Comparison of ENCODE assay signal across 8 mouse cellular contexts in genomic region chr4:155992906-155993547, GRCm38 (mm10). TPM values are rescaled to one million over a fixed set of nuclear protein-coding genes. Genes with fewer than 3 reads are reported as not detected.
DNase-seq lines count a peak whose midpoint lies in the region; ATAC-seq lines count a peak whose summit lies in the region.

No protein-coding gene starts in this region.

- no peaks in the 10 kb centered on the region for H3K4me1 ChIP-seq in embryonic facial prominence, embryonic 11.5 days (ENCODE audit: control insufficient read depth, insufficient read depth, low read length)
- H3K4me1 ChIP-seq in limb, embryonic 11.5 days (ENCODE audit: control insufficient read depth, insufficient read depth, low read length), result peaks cover 13% of the 10 kb centered on the region; the same call in 1 of the 2 replicates
- peaks cover 37% of the 10 kb centered on the region for H3K4me1 ChIP-seq in midbrain, embryonic 13.5 days (replicated peaks)

- H3K4me2 ChIP-seq in embryonic facial prominence, embryonic 11.5 days (ENCODE audit: low read depth, low read length), result peak overlapping the region; percentile 43
- H3K4me2 ChIP-seq in limb, embryonic 11.5 days (ENCODE audit: low read depth, severe bottlenecking), result peak overlapping the region; percentile 71
- H3K4me2 ChIP-seq in midbrain, embryonic 13.5 days (replicated peaks), result peak overlapping the region; percentile 83

- peak overlapping the region; percentile 74 for H3K4me3 ChIP-seq in embryonic facial prominence, embryonic 11.5 days (ENCODE audit: low read depth, low read length)
- H3K4me3 ChIP-seq in limb, embryonic 11.5 days (ENCODE audit: low read depth, low read length), result peak overlapping the region; percentile 93
- H3K4me3 ChIP-seq in midbrain, embryonic 13.5 days (replicated peaks), result peak overlapping the region; percentile 89

- H3K27ac ChIP-seq in embryonic facial prominence, embryonic 11.5 days (replicated peaks; ENCODE audit: low read depth, low read length), result peak overlapping the region; percentile 80
- H3K27ac ChIP-seq in limb, embryonic 11.5 days (replicated peaks; ENCODE audit: low read depth, low read length), result peak overlapping the region; percentile 77
- peak overlapping the region; percentile 94 for H3K27ac ChIP-seq in midbrain, embryonic 13.5 days

- DNase-seq in 3T3-L1 (ENCODE audit: low read depth, low spot score), result peak; percentile 94
- DNase-seq in adrenal gland, postnatal 25 days, result peak; percentile 94
- DNase-seq in embryonic facial prominence, embryonic 11.5 days (ENCODE audit: low spot score), result peak; percentile 97
- peak; percentile 96 to 100 for DNase-seq in heart, adult 18-20 months
- DNase-seq in kidney, adult 18-20 months, result peak; percentile 100
- peak; percentile 96 for DNase-seq in limb, embryonic 11.5 days (ENCODE audit: low spot score)
- DNase-seq in spleen, postnatal 14 days (ENCODE audit: low spot score in 2 of 2), result peak; percentile 92 to 96

- peak; percentile 80 for ATAC-seq in embryonic facial prominence, embryonic 11.5 days (replicated peaks; ENCODE audit: insufficient number of reproducible peaks, low FRiP score, low TSS enrichment, low read depth)
- peak; percentile 82 for ATAC-seq in limb, embryonic 11.5 days (ENCODE audit: insufficient number of reproducible peaks, low FRiP score, low TSS enrichment, low read depth)
- ATAC-seq in midbrain, embryonic 13.5 days, result peak; percentile 86

- no peaks in the 10 kb centered on the region for H3K27me3 ChIP-seq in embryonic facial prominence, embryonic 11.5 days (ENCODE audit: control insufficient read depth, insufficient read depth, low read length)
- no peaks in the 10 kb centered on the region for H3K27me3 ChIP-seq in limb, embryonic 11.5 days (ENCODE audit: control insufficient read depth, insufficient read depth, low read length)
- H3K27me3 ChIP-seq in midbrain, embryonic 13.5 days, result no peaks in the 10 kb centered on the region

- H3K9me3 ChIP-seq in embryonic facial prominence, embryonic 11.5 days (replicated peaks; ENCODE audit: control insufficient read depth, low read length), result no peaks in the 10 kb centered on the region
- no peaks in the 10 kb centered on the region for H3K9me3 ChIP-seq in limb, embryonic 11.5 days (ENCODE audit: control insufficient read depth, low read length)
- no peaks in the 10 kb centered on the region for H3K9me3 ChIP-seq in midbrain, embryonic 13.5 days

- under 1% methylated on average over 70 of the region's 70 CpGs for WGBS in embryonic facial prominence, embryonic 11.5 days
- WGBS in limb, embryonic 11.5 days, result under 1% methylated on average over 70 of the region's 70 CpGs
- under 1% methylated on average over 70 of the region's 70 CpGs for WGBS in midbrain, embryonic 13.5 days

- H3K9ac ChIP-seq in embryonic facial prominence, embryonic 11.5 days (replicated peaks; ENCODE audit: low read length), result peak overlapping the region; percentile 88
- H3K9ac ChIP-seq in limb, embryonic 11.5 days (ENCODE audit: low read length), result peak overlapping the region; percentile 90
- H3K9ac ChIP-seq in midbrain, embryonic 13.5 days (replicated peaks), result peak overlapping the region; percentile 85

- H3K36me3 ChIP-seq in embryonic facial prominence, embryonic 11.5 days (replicated peaks; ENCODE audit: control insufficient read depth, insufficient read depth, low read depth, low read length), result no peaks in the 10 kb centered on the region; the same call in 1 of the 2 replicates
- peaks cover 7% of the 10 kb centered on the region for H3K36me3 ChIP-seq in limb, embryonic 11.5 days (ENCODE audit: control insufficient read depth, insufficient read depth, low read length)
- peaks cover 27% of the 10 kb centered on the region for H3K36me3 ChIP-seq in midbrain, embryonic 13.5 days

RNA-seq across cellular contexts. Expression of gene Sdf4, which starts 0.4 kb away (rescaled TPM):
- 248 and 275 TPM in 2 replicates for total RNA-seq in adrenal gland, postnatal 25 days (2021)
- 137 and 150 TPM in 2 replicates for polyA plus RNA-seq in embryonic facial prominence, embryonic 11.5 days (2014; fragmentation: Nextera tagmentation; extraction: Ambion mirVana)
- total RNA-seq in heart, adult 18-20 months (2021), result 10 to 100 TPM; 82.1 to 89.0 TPM
- 131 and 142 TPM in 2 replicates for polyA plus RNA-seq in limb, embryonic 11.5 days (2014; fragmentation: Nextera tagmentation; extraction: Ambion mirVana)
- 125 and 128 TPM in 2 replicates for polyA plus RNA-seq in midbrain, embryonic 13.5 days (2015; fragmentation: Nextera tagmentation; extraction: Ambion mirVana)

RNA-seq across cellular contexts. Expression of gene B3galt6, which starts 0.6 kb away (rescaled TPM):
- total RNA-seq in adrenal gland, postnatal 25 days (2021), result 6.6 and 9.7 TPM in 2 replicates
- polyA plus RNA-seq in embryonic facial prominence, embryonic 11.5 days (2014; fragmentation: Nextera tagmentation; extraction: Ambion mirVana), result 17.8 and 18.9 TPM in 2 replicates
- total RNA-seq in heart, adult 18-20 months (2021), result 1 to 10 TPM; 2.7 to 3.1 TPM
- polyA plus RNA-seq in limb, embryonic 11.5 days (2014; fragmentation: Nextera tagmentation; extraction: Ambion mirVana), result 15.4 and 16.4 TPM in 2 replicates
- 25.0 and 26.9 TPM in 2 replicates for polyA plus RNA-seq in midbrain, embryonic 13.5 days (2015; fragmentation: Nextera tagmentation; extraction: Ambion mirVana)

RNA-seq across cellular contexts. Expression of gene Tnfrsf4, which starts 20.6 kb away (rescaled TPM):
- total RNA-seq in adrenal gland, postnatal 25 days (2021), result 1.5 TPM in 1 of 2 replicates, not detected in the other
- polyA plus RNA-seq in embryonic facial prominence, embryonic 11.5 days (2014; fragmentation: Nextera tagmentation; extraction: Ambion mirVana), result 0.21 and 0.34 TPM in 2 replicates
- 1 to 10 TPM in 1 of 2 experiments, under 1 TPM in 1; 0.25 to 1.0 TPM for total RNA-seq in heart, adult 18-20 months (2021)
- polyA plus RNA-seq in limb, embryonic 11.5 days (2014; fragmentation: Nextera tagmentation; extraction: Ambion mirVana), result 0.29 and 0.58 TPM in 2 replicates
- 0.57 TPM in 2 replicates for polyA plus RNA-seq in midbrain, embryonic 13.5 days (2015; fragmentation: Nextera tagmentation; extraction: Ambion mirVana)

RNA-seq across cellular contexts. Expression of gene C1qtnf12, which starts 30.9 kb away (rescaled TPM):
- total RNA-seq in adrenal gland, postnatal 25 days (2021), result 70.6 and 77.9 TPM in 2 replicates
- 21.2 and 26.8 TPM in 2 replicates for polyA plus RNA-seq in embryonic facial prominence, embryonic 11.5 days (2014; fragmentation: Nextera tagmentation; extraction: Ambion mirVana)
- 10 to 100 TPM; 17.0 to 22.4 TPM for total RNA-seq in heart, adult 18-20 months (2021)
- 24.3 and 28.5 TPM in 2 replicates for polyA plus RNA-seq in limb, embryonic 11.5 days (2014; fragmentation: Nextera tagmentation; extraction: Ambion mirVana)
- polyA plus RNA-seq in midbrain, embryonic 13.5 days (2015; fragmentation: Nextera tagmentation; extraction: Ambion mirVana), result 8.2 and 11.0 TPM in 2 replicates

RNA-seq across cellular contexts. Expression of gene Tnfrsf18, which starts 32.9 kb away (rescaled TPM):
- total RNA-seq in adrenal gland, postnatal 25 days (2021), result not detected in 2 replicates
- 0.38 and 0.55 TPM in 2 replicates for polyA plus RNA-seq in embryonic facial prominence, embryonic 11.5 days (2014; fragmentation: Nextera tagmentation; extraction: Ambion mirVana)
- under 1 TPM; 0.45 to 0.49 TPM for total RNA-seq in heart, adult 18-20 months (2021)
- polyA plus RNA-seq in limb, embryonic 11.5 days (2014; fragmentation: Nextera tagmentation; extraction: Ambion mirVana), result 0.62 and 0.65 TPM in 2 replicates
- 2.0 and 2.3 TPM in 2 replicates for polyA plus RNA-seq in midbrain, embryonic 13.5 days (2015; fragmentation: Nextera tagmentation; extraction: Ambion mirVana)

Comparison
In these comparisons a context has a peak if more than half of its experiments do, and no peak if none do; other contexts are left out.
1. Peak in every context shown above with its lines: DNase-seq, ATAC-seq, H3K4me3 ChIP-seq and H3K27ac ChIP-seq.